Mouse (Mus musculus) MEL (cell line): ENCODE data around the gene S100a5. TPM values are rescaled to one million over a fixed set of nuclear protein-coding genes. Genes with fewer than 3 reads are reported as not detected.

Source experiments
- DNase-seq: peaks from one replicate; pipeline ENCODE4 v3.0.0; 2011; ENCODE audit warnings: low read depth, low spot score
- H3K27ac ChIP-seq: 2 replicates; pipeline ENCODE4 v1.5.1; 2012; ENCODE audit warnings: low read depth, mild to moderate bottlenecking, control low read depth, low read length, moderate library complexity; ENCODE audit not compliant: control insufficient read depth
- H3K27me3 ChIP-seq, 2 experiments: fragments of 150-350 bp in 1 of 2; sonication (generic) in 1 of 2; 2 replicates each; pipeline ENCODE4 v1.6.1; 2012; ENCODE audit warnings: low read length in 2 of 2, mild to moderate bottlenecking in 2 of 2, improper control_type of control experiment in 1 of 2, moderate library complexity in 1 of 2; ENCODE audit not compliant: insufficient read depth in 2 of 2, control insufficient read depth in 1 of 2
- H3K36me3 ChIP-seq, 2 experiments: 2 replicates each; pipeline ENCODE4 v1.6.1; 2012 to 2014; ENCODE audit warnings: low read length in 2 of 2, improper control_type of control experiment in 1 of 2, inconsistent platforms in 1 of 2, mild to moderate bottlenecking in 1 of 2; ENCODE audit not compliant: insufficient read depth in 2 of 2, control insufficient read depth in 1 of 2
- H3K4me1 ChIP-seq, 2 experiments: fragments of 150-350 bp in 1 of 2; sonication (generic) in 1 of 2; 2 replicates each; pipeline ENCODE4 v1.6.1; 2012; ENCODE audit warnings: low read length in 2 of 2, improper control_type of control experiment in 1 of 2, mild to moderate bottlenecking in 1 of 2; ENCODE audit not compliant: insufficient read depth in 2 of 2, control insufficient read depth in 1 of 2
- H3K4me3 ChIP-seq, 2 experiments: fragments of 150-350 bp in 1 of 2; sonication (generic) in 1 of 2; 2 replicates each; pipeline ENCODE4 v1.5.1; 2012; ENCODE audit warnings: low read depth in 2 of 2, low read length in 2 of 2, mild to moderate bottlenecking in 2 of 2, moderate library complexity in 2 of 2, control low read depth in 1 of 2, improper control_type of control experiment in 1 of 2; ENCODE audit not compliant: control insufficient read depth in 1 of 2, insufficient read depth in 1 of 2
- H3K79me2 ChIP-seq: 2 replicates; pipeline ENCODE4 v1.6.1; 2012; ENCODE audit warnings: mild to moderate bottlenecking, low read length, moderate library complexity; ENCODE audit not compliant: control insufficient read depth, poor library complexity, insufficient read depth
- H3K9ac ChIP-seq: 2 replicates; pipeline ENCODE4 v1.6.1; 2012; ENCODE audit warnings: low read depth, mild to moderate bottlenecking, control low read depth, low read length, moderate library complexity; ENCODE audit not compliant: control insufficient read depth, poor library complexity, severe bottlenecking
- H3K9me3 ChIP-seq: fragments of 150-350 bp; sonication (generic); replicated peaks from 2 replicates; pipeline ENCODE4 v1.6.1; 2012; ENCODE audit warnings: mild to moderate bottlenecking, low read length, improper control_type of control experiment, moderate library complexity; ENCODE audit not compliant: insufficient read depth
- BHLHE40 ChIP-seq: IDR thresholded peaks from 2 replicates; pipeline ENCODE4 v1.6.1; 2012; ENCODE audit warnings: low read depth, mild to moderate bottlenecking, inconsistent platforms, low read length, improper control_type of control experiment, borderline replicate concordance
- CHD1 ChIP-seq: IDR thresholded peaks from 2 replicates; pipeline ENCODE4 v1.6.1; 2012; ENCODE audit warnings: low read depth, mild to moderate bottlenecking, inconsistent platforms, low read length, improper control_type of control experiment
- CTCF ChIP-seq, 3 experiments: IDR thresholded peaks in 2 of 3; conservative IDR thresholded peaks in 1 of 3; 2 replicates each; pipeline ENCODE4 v1.5.1; 2011 to 2012; ENCODE audit warnings: low read length in 3 of 3, low read depth in 2 of 3, mild to moderate bottlenecking in 2 of 3, improper control_type of control experiment in 1 of 3, inconsistent platforms in 1 of 3, mixed read lengths in 1 of 3, moderate library complexity in 1 of 3; ENCODE audit not compliant: control insufficient read depth in 1 of 3, insufficient read depth in 1 of 3, poor library complexity in 1 of 3, severe bottlenecking in 1 of 3
- ELF1 ChIP-seq: IDR thresholded peaks from 2 replicates; pipeline ENCODE4 v1.6.1; 2014; ENCODE audit warnings: low read depth, mild to moderate bottlenecking, inconsistent platforms, low read length, improper control_type of control experiment, moderate library complexity
- EP300 ChIP-seq, 2 experiments: IDR thresholded peaks; 2 replicates each; pipeline ENCODE4 v1.6.1; 2011; ENCODE audit warnings: improper control_type of control experiment in 2 of 2, low read length in 2 of 2, low read depth in 1 of 2, mild to moderate bottlenecking in 1 of 2
- GATA1 ChIP-seq: IDR thresholded peaks from 2 replicates; pipeline ENCODE4 v1.6.1; 2011; ENCODE audit warnings: low read depth, low read length, improper control_type of control experiment
- KAT2A ChIP-seq: conservative IDR thresholded peaks from 2 replicates; pipeline ENCODE4 v1.6.1; 2012; ENCODE audit warnings: low read depth, low read length, improper control_type of control experiment, inconsistent platforms
- MAFK ChIP-seq: IDR thresholded peaks from 2 replicates; pipeline ENCODE4 v1.6.1; 2011; ENCODE audit warnings: low read depth, mild to moderate bottlenecking, low read length, improper control_type of control experiment, borderline replicate concordance
- MAX ChIP-seq: IDR thresholded peaks from 2 replicates; pipeline ENCODE4 v1.6.1; 2011; ENCODE audit warnings: low read length, improper control_type of control experiment
- MEF2A ChIP-seq: IDR thresholded peaks from 2 replicates; pipeline ENCODE4 v1.6.1; 2014; ENCODE audit warnings: low read depth, mild to moderate bottlenecking, inconsistent platforms, low read length, improper control_type of control experiment; ENCODE audit not compliant: poor library complexity, insufficient replicate concordance, severe bottlenecking; ENCODE audit errors: extremely low read depth
- MXI1 ChIP-seq: IDR thresholded peaks from 2 replicates; pipeline ENCODE4 v1.6.1; 2011; ENCODE audit warnings: mild to moderate bottlenecking, low read depth, low read length, improper control_type of control experiment
- MYB ChIP-seq: IDR thresholded peaks from 2 replicates; pipeline ENCODE4 v1.6.1; 2011; ENCODE audit warnings: mild to moderate bottlenecking, low read depth, low read length, improper control_type of control experiment
- MYC ChIP-seq: IDR thresholded peaks from 2 replicates; pipeline ENCODE4 v1.6.1; 2011; ENCODE audit warnings: low read depth, mild to moderate bottlenecking, low read length, improper control_type of control experiment, moderate library complexity
- NELFE ChIP-seq: IDR thresholded peaks from 2 replicates; pipeline ENCODE4 v1.6.1; 2011; ENCODE audit warnings: low read depth, low read length, improper control_type of control experiment
- POLR2AphosphoS5 ChIP-seq: IDR thresholded peaks from 2 replicates; pipeline ENCODE4 v1.6.1; 2012; ENCODE audit warnings: low read depth, borderline replicate concordance, mild to moderate bottlenecking, inconsistent platforms, low read length, moderate library complexity, mixed read lengths
- RAD21 ChIP-seq: IDR thresholded peaks from 2 replicates; pipeline ENCODE4 v1.6.1; 2011; ENCODE audit warnings: mild to moderate bottlenecking, low read depth, low read length, improper control_type of control experiment
- TAL1 ChIP-seq: IDR thresholded peaks from 2 replicates; pipeline ENCODE4 v1.6.1; 2012; ENCODE audit warnings: mild to moderate bottlenecking, inconsistent platforms, low read length, moderate library complexity, mixed read lengths
- TBP ChIP-seq: IDR thresholded peaks from 2 replicates; pipeline ENCODE4 v1.8.0; 2011; ENCODE audit warnings: low read depth, low read length, improper control_type of control experiment
- UBTF ChIP-seq: IDR thresholded peaks from 2 replicates; pipeline ENCODE4 v1.6.1; 2012; ENCODE audit warnings: low read depth, mild to moderate bottlenecking, inconsistent platforms, low read length, improper control_type of control experiment, moderate library complexity, borderline replicate concordance; ENCODE audit not compliant: insufficient read depth
- USF1 ChIP-seq: IDR thresholded peaks from 2 replicates; pipeline ENCODE4 v1.6.1; 2014; ENCODE audit warnings: low read depth, mild to moderate bottlenecking, inconsistent platforms, low read length, improper control_type of control experiment, moderate library complexity
- USF2 ChIP-seq, 2 experiments: IDR thresholded peaks; 2 replicates each; pipeline ENCODE4 v1.6.1; 2011 to 2012; ENCODE audit warnings: improper control_type of control experiment in 2 of 2, low read length in 2 of 2, borderline replicate concordance in 1 of 2, inconsistent platforms in 1 of 2, low read depth in 1 of 2, mild to moderate bottlenecking in 1 of 2; ENCODE audit not compliant: insufficient read depth in 1 of 2
- ZC3H11A ChIP-seq: IDR thresholded peaks from 2 replicates; pipeline ENCODE4 v1.6.1; 2012; ENCODE audit warnings: low read depth, mild to moderate bottlenecking, inconsistent platforms, low read length, improper control_type of control experiment
- ZKSCAN1 ChIP-seq: IDR thresholded peaks from 2 replicates; pipeline ENCODE4 v1.6.1; 2012; ENCODE audit warnings: low read depth, mild to moderate bottlenecking, inconsistent platforms, low read length, improper control_type of control experiment, moderate library complexity
- ZNF384 ChIP-seq: IDR thresholded peaks from 2 replicates; pipeline ENCODE4 v1.6.1; 2012; ENCODE audit warnings: low read depth, mild to moderate bottlenecking, inconsistent platforms, low read length, improper control_type of control experiment
- polyA plus RNA-seq, 2 experiments: library from polyadenylated mRNA; stranded (reverse) in 1 of 2; unstranded in 1 of 2; fragments of >175 nt in 1 of 2; fragments of >200 nt in 1 of 2; gene quantifications; 2 replicates each; pipeline versions ENCODE4 v1.2.1 to v1.2.4; 2012; ENCODE audit warnings: low replicate concordance in 2 of 2, low read depth in 1 of 2; ENCODE audit not compliant: insufficient read length in 2 of 2, insufficient read depth in 1 of 2, missing spikeins in 1 of 2
- total RNA-seq: library from RNA; depleted of rRNA; stranded (reverse); fragments of 300-350 nt; gene quantifications from 2 replicates; pipeline ENCODE4 v1.2.3, GENCODE M21; 2012

S100a5 gene
- total and polyA plus RNA-seq, 3 experiments = not detected

DNA sequence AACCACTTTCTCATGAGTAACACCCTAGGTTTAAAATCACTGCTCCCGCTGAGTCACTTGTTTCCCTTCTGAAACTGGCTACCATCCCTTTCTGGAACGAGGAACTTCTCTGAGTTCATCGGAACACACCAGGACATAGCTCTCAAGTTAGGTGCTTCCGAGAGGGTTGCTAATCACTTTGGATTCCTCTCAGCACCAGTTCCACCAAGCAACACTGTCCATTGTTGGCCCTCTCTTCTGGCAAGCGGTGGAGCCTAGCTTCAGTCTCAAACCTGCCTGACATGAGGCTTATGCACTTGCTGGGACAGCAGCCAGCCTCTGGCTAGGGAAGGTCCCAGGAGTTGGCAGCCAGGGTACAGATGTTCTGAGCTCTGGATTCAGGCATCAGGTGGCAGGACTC is 33.6 kb upstream of the S100a5 start:
- H3K4me1 ChIP-seq = no peaks in the 10 kb centered on the region
- TF ChIP-seq EP300 (IDR thresholded peaks at IDR 0.05; ENCODE audit: low read depth in 1 of 2, low read length in 2 of 2) = no peak
- no peak for TF ChIP-seq TBP
- TF ChIP-seq MAX = no peak
- TF ChIP-seq CTCF (IDR thresholded peaks at IDR 0.05 in 2 of 3, conservative IDR thresholded peaks at IDR 0.05 in 1 of 3; ENCODE audit: control insufficient read depth in 1 of 3, insufficient read depth in 1 of 3, low read depth in 2 of 3, low read length in 3 of 3, poor library complexity in 1 of 3, severe bottlenecking in 1 of 3) = no peak
- no peak for TF ChIP-seq ZC3H11A
- TF ChIP-seq MXI1 = no peak
- TF ChIP-seq ZKSCAN1 = no peak
- TF ChIP-seq POLR2AphosphoS5 = no peak
- no peak for TF ChIP-seq USF2 (IDR thresholded peaks at IDR 0.05; ENCODE audit: borderline replicate concordance in 1 of 2, insufficient read depth in 1 of 2, low read depth in 1 of 2, low read length in 2 of 2)
- no peak for TF ChIP-seq MYB
- no peak for TF ChIP-seq KAT2A

DNA sequence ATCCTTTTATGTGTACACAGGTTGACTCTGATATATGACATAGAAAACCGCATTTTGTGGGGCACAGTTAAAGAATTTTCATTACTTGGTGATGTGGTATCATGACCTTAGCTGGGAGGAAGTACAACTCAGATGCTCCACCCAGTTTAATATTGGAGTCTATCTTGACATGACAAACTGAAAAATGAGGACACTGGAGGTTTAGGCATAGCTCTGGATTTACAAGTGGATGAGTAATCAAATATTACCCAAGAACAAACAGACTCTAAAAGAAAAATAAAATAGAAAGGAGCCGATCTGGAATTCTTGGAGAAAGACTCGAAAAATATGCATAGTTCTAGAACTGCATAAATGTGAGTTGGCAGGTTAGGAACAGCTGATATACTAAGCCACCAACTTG is 33.0 kb upstream of the S100a5 start:
- Histone ChIP-seq H3K36me3 (no peaks in the 10 kb centered on the region), H3K9me3 (no peaks in the 10 kb centered on the region), H3K27me3 (peaks cover 20 to 33% of the 10 kb centered on the region in 2 experiments), H3K4me3 (no peak overlapping the region), H3K4me1 (no peaks in the 10 kb centered on the region), H3K27ac (no peak overlapping the region), H3K9ac (no peak overlapping the region), H3K79me2 (no peaks in the 10 kb centered on the region)
- DNase-seq = no peak
- no peak for TF ChIP-seq MEF2A
- no peak for TF ChIP-seq MAX
- no peak for TF ChIP-seq RAD21
- TF ChIP-seq MAFK = no peak
- TF ChIP-seq MYB = no peak
- TF ChIP-seq ZC3H11A = no peak
- TF ChIP-seq MYC = no peak
- TF ChIP-seq BHLHE40 = no peak
- TF ChIP-seq ZNF384 = no peak
- no peak for TF ChIP-seq KAT2A
- no peak for TF ChIP-seq ELF1
- no peak for TF ChIP-seq TAL1
- no peak for TF ChIP-seq CHD1
- TF ChIP-seq USF1 = no peak
- TF ChIP-seq ZKSCAN1 = no peak
- TF ChIP-seq UBTF = no peak
- no peak for TF ChIP-seq GATA1
- TF ChIP-seq NELFE = no peak

More for the DNA sequence above, 33.6 kb upstream of the S100a5 start:
- Histone ChIP-seq H3K4me3 (no peak overlapping the region), H3K79me2 (no peaks in the 10 kb centered on the region), H3K27ac (no peak overlapping the region), H3K27me3 (peaks cover 18 to 30% of the 10 kb centered on the region in 2 experiments), H3K9me3 (no peaks in the 10 kb centered on the region), H3K9ac (no peak overlapping the region), H3K36me3 (no peaks in the 10 kb centered on the region)
- DNase-seq = no peak
